Mouse (Mus musculus) cerebellum, adult 9-10 months (tissue): ENCODE results near the gene Acvr2b.

Experiments
- DNase-seq: peaks from one replicate; pipeline ENCODE4 v3.0.0; 2022

The Acvr2b gene

GRCm38 (mm10) chr9:119474717-119475611 is 73.0 kb downstream of the Acvr2b start:
- DNase-seq = no peak

- DNase-seq = no peak
These were observed 75.8 kb downstream of the Acvr2b start for GRCm38 (mm10) chr9:119477754-119478153.

- no peak for DNase-seq
These were observed 76.4 kb downstream of the Acvr2b start for GRCm38 (mm10) chr9:119478345-119478744.

DNA sequence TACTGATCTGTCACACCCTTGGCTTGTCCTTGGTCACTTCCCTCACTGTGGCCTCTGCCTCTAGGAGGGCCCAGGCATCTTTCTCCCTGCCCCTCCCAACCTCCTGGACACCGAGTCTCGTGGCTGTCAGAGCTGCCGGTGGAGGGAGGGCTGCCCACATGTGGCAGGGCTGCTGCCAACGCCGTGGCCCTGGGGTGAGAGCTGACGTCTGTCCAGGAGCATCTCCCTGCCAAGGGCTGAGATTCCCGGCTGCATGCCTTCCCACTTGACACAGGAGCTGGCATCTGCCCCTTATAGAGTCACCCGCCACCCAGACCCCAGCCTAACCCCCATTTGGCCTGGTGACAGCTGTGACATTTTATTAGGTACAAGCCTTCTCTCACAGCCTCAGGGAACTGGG is 77.4 kb downstream of the Acvr2b start:
- no peak for DNase-seq

- DNase-seq = no peak
These were observed 79.7 kb downstream of the Acvr2b start for GRCm38 (mm10) chr9:119481612-119482011.

- DNase-seq = peak; percentile 22
These were observed 81.8 kb downstream of the Acvr2b start for GRCm38 (mm10) chr9:119483554-119484353.

DNA sequence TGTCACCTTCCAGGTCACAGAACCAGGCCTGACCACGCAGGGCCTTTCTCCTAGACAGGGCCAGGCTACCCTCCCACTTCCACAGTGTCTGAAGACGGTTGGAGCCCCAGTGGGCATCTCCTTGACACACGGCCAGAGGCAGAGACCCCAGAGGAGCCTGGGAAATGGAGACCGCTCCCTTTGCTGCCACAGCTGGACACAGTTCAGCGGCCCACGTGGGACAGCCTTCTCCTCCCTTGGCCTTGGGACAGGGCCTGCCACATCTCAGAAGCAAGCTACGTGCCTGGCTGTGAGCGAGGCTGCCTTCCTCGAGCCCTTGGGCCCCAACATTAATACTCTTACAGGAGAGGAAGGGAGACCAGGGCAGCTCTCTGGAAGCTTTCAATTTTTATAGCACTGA is 82.5 kb downstream of the Acvr2b start:
- DNase-seq = no peak
